Mouse (Mus musculus): Measurements from ENCODE around the gene Prss16.

Prss16 gene

GRCm38 (mm10) chr13:21974726-21975473 is 34.6 kb downstream of the Prss16 start:
- DNase-seq (ENCODE audit: low read depth, low spot score), result peak; percentile 87

- DNase-seq (ENCODE audit: low read depth, low spot score), result peak; percentile 92
Observed at GRCm38 (mm10) chr13:21974221-21974725, 35.3 kb downstream of the Prss16 start.

- peak; percentile 9 for DNase-seq (ENCODE audit: low read depth, low spot score)
Observed at GRCm38 (mm10) chr13:21971641-21972040, 37.9 kb downstream of the Prss16 start.

GRCm38 (mm10) chr13:21969816-21970215 is 39.7 kb downstream of the Prss16 start:
- DNase-seq (ENCODE audit: low read depth, low spot score), result no peak

GRCm38 (mm10) chr13:21969269-21969668 is 40.3 kb downstream of the Prss16 start:
- DNase-seq (ENCODE audit: low read depth, low spot score), result no peak
